Mouse (Mus musculus) embryonic facial prominence, embryonic 11.5 days (tissue): ENCODE data around the gene Chd5. TPM values are rescaled to one million over a fixed set of nuclear protein-coding genes. Genes with fewer than 3 reads are reported as not detected.

Source experiments
- ATAC-seq: fragments of 200-750 bp; cut with Nextera tagmentation; replicated peaks from 2 replicates; pipeline ENCODE4 v1.8.0; 2017; ENCODE audit warnings: low read depth; ENCODE audit not compliant: insufficient number of reproducible peaks, low FRiP score, low TSS enrichment
- DNase-seq: peaks from one replicate; pipeline ENCODE4 v3.0.0-alpha.2; 2015; ENCODE audit warnings: low spot score
- H3K27ac ChIP-seq: fragments of 300-500 bp; sonication (generic); replicated peaks from 2 replicates; pipeline ENCODE4 v1.5.1; 2014; ENCODE audit warnings: mild to moderate bottlenecking, low read depth, low read length, control low read depth
- H3K27me3 ChIP-seq: fragments of 300-500 bp; sonication (generic); 2 replicates; pipeline ENCODE4 v1.6.1; 2014; ENCODE audit warnings: mild to moderate bottlenecking, low read length, moderate library complexity, mixed read lengths; ENCODE audit not compliant: control insufficient read depth, insufficient read depth
- H3K36me3 ChIP-seq: fragments of 300-500 bp; sonication (generic); replicated peaks from 2 replicates; pipeline ENCODE4 v1.6.1; 2014; ENCODE audit warnings: low read depth, mild to moderate bottlenecking, low read length, moderate library complexity, mixed read lengths; ENCODE audit not compliant: control insufficient read depth, insufficient read depth
- H3K4me1 ChIP-seq: fragments of 300-500 bp; sonication (generic); 2 replicates; pipeline ENCODE4 v1.6.1; 2014; ENCODE audit warnings: low read length, mixed read lengths; ENCODE audit not compliant: control insufficient read depth, insufficient read depth
- H3K4me2 ChIP-seq: fragments of 300-500 bp; sonication (generic); 2 replicates; pipeline ENCODE4 v1.6.1; 2014; ENCODE audit warnings: low read depth, mild to moderate bottlenecking, control low read depth, low read length, moderate library complexity
- H3K4me3 ChIP-seq: fragments of 300-500 bp; sonication (generic); 2 replicates; pipeline ENCODE4 v1.5.1; 2014; ENCODE audit warnings: low read depth, low read length, control low read depth
- H3K9ac ChIP-seq: fragments of 300-500 bp; sonication (generic); replicated peaks from 2 replicates; pipeline ENCODE4 v1.6.1; 2014; ENCODE audit warnings: mild to moderate bottlenecking, control low read depth, low read length
- H3K9me3 ChIP-seq: fragments of 300-500 bp; sonication (generic); replicated peaks from 2 replicates; pipeline ENCODE4 v1.6.1; 2016; ENCODE audit warnings: mild to moderate bottlenecking, low read length, inconsistent platforms, mixed read lengths; ENCODE audit not compliant: control insufficient read depth
- WGBS: fragments of 180-500 bp; shearing (Covaris S2); extraction: QIAGEN DNeasy Blood & Tissue Kit; methylation state at CpG from one replicate; pipeline ENCODE4 v1.1.7; 2014; 5-methylcytosine and 5-hydroxymethylcytosine counted together
- polyA plus RNA-seq: library from polyadenylated mRNA; unstranded; fragments of >200 nt; fragmentation: Nextera tagmentation; extraction: Ambion mirVana; gene quantifications from 2 replicates; pipeline ENCODE4 v1.2.1, GENCODE M21; 2014

Chd5 gene
- polyA plus RNA-seq, 1 experiment from 2014 or later, result 0.14 TPM

GRCm38 (mm10) chr4:152406531-152406930 lies 68.1 kb downstream of the Chd5 start:
- no peak overlapping the region for H3K4me2 ChIP-seq
- H3K27ac ChIP-seq, result no peak overlapping the region
- ATAC-seq (no peak), DNase-seq (no peak)
- H3K36me3 ChIP-seq, result no peaks in the 10 kb centered on the region
- no peak overlapping the region for H3K9ac ChIP-seq
- H3K4me3 ChIP-seq, result no peak overlapping the region
- WGBS, result 78% methylated on average over 8 of the region's 8 CpGs
- no peaks in the 10 kb centered on the region for H3K4me1 ChIP-seq
- no peaks in the 10 kb centered on the region for H3K9me3 ChIP-seq
- H3K27me3 ChIP-seq, result no peaks in the 10 kb centered on the region

GRCm38 (mm10) chr4:152410961-152411360 lies 72.5 kb downstream of the Chd5 start:
- Histone ChIP-seq H3K27ac (no peak overlapping the region), H3K9me3 (no peaks in the 10 kb centered on the region), H3K9ac (no peak overlapping the region), H3K4me1 (no peaks in the 10 kb centered on the region), H3K27me3 (no peaks in the 10 kb centered on the region), H3K4me3 (no peak overlapping the region), H3K36me3 (no peaks in the 10 kb centered on the region), H3K4me2 (no peak overlapping the region)
- ATAC-seq (no peak), DNase-seq (no peak)
- 84% methylated on average over 13 of the region's 13 CpGs for WGBS

- ATAC-seq, result no peak
- Histone ChIP-seq H3K4me2 (no peak overlapping the region), H3K9me3 (no peaks in the 10 kb centered on the region), H3K9ac (no peak overlapping the region), H3K27me3 (no peaks in the 10 kb centered on the region), H3K27ac (no peak overlapping the region), H3K4me3 (no peak overlapping the region), H3K4me1 (no peaks in the 10 kb centered on the region), H3K36me3 (no peaks in the 10 kb centered on the region)
- no peak for DNase-seq
- WGBS, result 80% methylated on average over 3 of the region's 3 CpGs
Measured at GRCm38 (mm10) chr4:152412524-152413080, 74.2 kb downstream of the Chd5 start.

GRCm38 (mm10) chr4:152418229-152419060 lies 80.0 kb downstream of the Chd5 start:
- H3K4me1 ChIP-seq, result no peaks in the 10 kb centered on the region
- H3K9me3 ChIP-seq, result no peaks in the 10 kb centered on the region
- H3K27me3 ChIP-seq, result no peaks in the 10 kb centered on the region
- ATAC-seq (0 out of 2 replicates have a peak, but pooled peaks have one; percentile 24), DNase-seq (peak; percentile 12)
- 28% methylated on average over 28 of the region's 28 CpGs for WGBS
- no peak overlapping the region for H3K4me3 ChIP-seq
- H3K4me2 ChIP-seq, result no peak overlapping the region
- no peak overlapping the region for H3K27ac ChIP-seq
- no peak overlapping the region for H3K9ac ChIP-seq
- H3K36me3 ChIP-seq, result no peaks in the 10 kb centered on the region

GRCm38 (mm10) chr4:152423576-152423975 lies 85.1 kb downstream of the Chd5 start:
- Histone ChIP-seq H3K27me3 (no peaks in the 10 kb centered on the region), H3K9ac (no peak overlapping the region), H3K36me3 (no peaks in the 10 kb centered on the region), H3K4me2 (no peak overlapping the region), H3K27ac (no peak overlapping the region), H3K4me3 (no peak overlapping the region), H3K9me3 (no peaks in the 10 kb centered on the region), H3K4me1 (no peaks in the 10 kb centered on the region)
- WGBS, result 89% methylated on average over 6 of the region's 6 CpGs
- ATAC-seq, result 0 out of 2 replicates have a peak, but pooled peaks have one; percentile 26
- DNase-seq, result no peak

GRCm38 (mm10) chr4:152424341-152424740 lies 85.9 kb downstream of the Chd5 start:
- WGBS, result 35% methylated on average over 4 of the region's 4 CpGs
- H3K27me3 ChIP-seq, result no peaks in the 10 kb centered on the region
- H3K27ac ChIP-seq, result no peak overlapping the region
- H3K36me3 ChIP-seq, result no peaks in the 10 kb centered on the region
- H3K9ac ChIP-seq, result no peak overlapping the region
- no peaks in the 10 kb centered on the region for H3K4me1 ChIP-seq
- H3K4me2 ChIP-seq, result no peak overlapping the region
- no peak for ATAC-seq
- no peak overlapping the region for H3K4me3 ChIP-seq
- no peaks in the 10 kb centered on the region for H3K9me3 ChIP-seq
- peak; percentile 83 for DNase-seq

- H3K36me3 ChIP-seq, result no peaks in the 10 kb centered on the region
- H3K4me2 ChIP-seq, result no peak overlapping the region
- H3K9ac ChIP-seq, result no peak overlapping the region
- ATAC-seq (no peak), DNase-seq (peak; percentile 39)
- H3K9me3 ChIP-seq, result no peaks in the 10 kb centered on the region
- 63% methylated on average over 5 of the region's 5 CpGs for WGBS
- no peak overlapping the region for H3K4me3 ChIP-seq
- H3K4me1 ChIP-seq, result no peaks in the 10 kb centered on the region
- no peaks in the 10 kb centered on the region for H3K27me3 ChIP-seq
- no peak overlapping the region for H3K27ac ChIP-seq
Measured at GRCm38 (mm10) chr4:152424922-152425321, 86.5 kb downstream of the Chd5 start.

- ATAC-seq (no peak), DNase-seq (no peak)
- 55% methylated on average over 8 of the region's 8 CpGs for WGBS
- H3K4me1 ChIP-seq, result no peaks in the 10 kb centered on the region
- H3K4me3 ChIP-seq, result no peak overlapping the region
- no peak overlapping the region for H3K27ac ChIP-seq
- H3K4me2 ChIP-seq, result no peak overlapping the region
- H3K9me3 ChIP-seq, result no peaks in the 10 kb centered on the region
- H3K9ac ChIP-seq, result no peak overlapping the region
- H3K36me3 ChIP-seq, result no peaks in the 10 kb centered on the region
- no peaks in the 10 kb centered on the region for H3K27me3 ChIP-seq
Measured at GRCm38 (mm10) chr4:152428259-152428658, 89.8 kb downstream of the Chd5 start.
